Mouse (Mus musculus) neural tube, embryonic 13.5 days (tissue): ENCODE measurements at regions not wholly inside any gene's neighbourhood (a gene's known extent, or its start where the extent isn't known, plus 50 kb on each side); places are given as distances from the start of the nearest gene placed in this dataset.

ENCODE experiments used
- ATAC-seq: fragments of 200-750 bp; cut with Nextera tagmentation; 2 replicates; pipeline ENCODE4 v1.8.0; 2017; ENCODE audit warnings: low read depth, mild to moderate bottlenecking, moderate TSS enrichment, moderate library complexity
- H3K27ac ChIP-seq: fragments of 300-500 bp; sonication (generic); replicated peaks from 2 replicates; pipeline ENCODE4 v1.5.1; 2015; ENCODE audit warnings: moderate library complexity, mild to moderate bottlenecking, inconsistent platforms
- H3K27me3 ChIP-seq: fragments of 300-500 bp; sonication (generic); 2 replicates; pipeline ENCODE4 v1.6.1; 2015; ENCODE audit warnings: mild to moderate bottlenecking, inconsistent platforms
- H3K36me3 ChIP-seq: fragments of 300-500 bp; sonication (generic); 2 replicates; pipeline ENCODE4 v1.6.1; 2015; ENCODE audit warnings: mild to moderate bottlenecking, inconsistent platforms
- H3K4me1 ChIP-seq: fragments of 300-500 bp; sonication (generic); replicated peaks from 2 replicates; pipeline ENCODE4 v1.6.1; 2015; ENCODE audit warnings: inconsistent platforms
- H3K4me2 ChIP-seq: fragments of 300-500 bp; sonication (generic); 2 replicates; pipeline ENCODE4 v1.6.1; 2015; ENCODE audit warnings: inconsistent platforms, mild to moderate bottlenecking, moderate library complexity
- H3K4me3 ChIP-seq: fragments of 300-500 bp; sonication (generic); 2 replicates; pipeline ENCODE4 v1.5.1; 2015; ENCODE audit warnings: mild to moderate bottlenecking, inconsistent platforms
- H3K9ac ChIP-seq: fragments of 300-500 bp; sonication (generic); 2 replicates; pipeline ENCODE4 v1.6.1; 2015; ENCODE audit warnings: moderate library complexity, mild to moderate bottlenecking, inconsistent platforms
- H3K9me3 ChIP-seq: fragments of 300-500 bp; sonication (generic); 2 replicates; pipeline ENCODE4 v1.6.1; 2016; ENCODE audit warnings: inconsistent platforms
- WGBS: fragments of 180-500 bp; shearing (Covaris S2); methylation state at CpG from one replicate; pipeline ENCODE4 v1.1.7; 2015; 5-methylcytosine and 5-hydroxymethylcytosine counted together

DNA sequence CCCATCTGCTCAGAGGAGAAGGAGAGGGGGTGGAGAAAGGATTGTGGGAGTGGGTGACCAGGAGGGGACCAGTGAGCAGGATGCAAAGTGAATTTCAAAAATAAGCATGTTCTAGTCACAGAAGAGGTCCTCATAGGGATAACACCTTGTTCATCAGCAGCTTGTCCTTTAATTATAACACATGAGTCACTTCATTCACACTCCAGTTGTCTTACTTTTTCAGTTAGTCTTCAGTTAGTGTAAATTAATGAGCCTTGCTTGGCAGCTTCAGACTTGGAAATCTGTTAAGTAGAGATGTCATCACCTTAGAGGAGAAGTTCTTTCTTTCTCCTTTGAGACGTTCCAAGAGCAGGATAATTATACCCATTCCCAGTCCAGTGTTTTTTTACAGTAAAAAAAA is 332.3 kb downstream of the Xpnpep1 start:
- H3K36me3 ChIP-seq, result no peaks in the 10 kb centered on the region
- H3K27me3 ChIP-seq, result no peaks in the 10 kb centered on the region
- no peak overlapping the region for H3K4me2 ChIP-seq
- no peak overlapping the region for H3K27ac ChIP-seq
- no peaks in the 10 kb centered on the region for H3K9me3 ChIP-seq
- no peaks in the 10 kb centered on the region for H3K4me1 ChIP-seq
- ATAC-seq, result no peak
- H3K4me3 ChIP-seq, result no peak overlapping the region
- 84% methylated on average over 1 of the region's 1 CpGs for WGBS
- no peak overlapping the region for H3K9ac ChIP-seq

DNA sequence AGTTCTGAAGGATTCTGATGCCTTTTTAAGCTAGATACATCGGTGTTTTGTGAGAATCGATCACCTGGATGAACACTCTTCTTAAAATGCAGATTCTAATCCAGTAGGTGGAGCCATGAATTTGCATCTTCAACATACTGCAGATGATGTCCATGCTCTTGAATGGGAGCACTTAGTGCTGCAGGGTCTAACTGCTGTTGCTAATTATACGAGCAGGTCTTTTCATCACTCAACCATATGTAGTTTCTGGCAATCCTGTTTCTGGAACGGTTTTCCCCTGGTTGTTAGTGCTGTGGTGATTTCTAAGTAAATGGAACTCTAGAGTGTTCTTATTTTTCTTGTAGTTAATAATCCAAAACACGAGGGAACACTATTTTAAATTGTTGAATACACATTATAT is 379.0 kb downstream of the Xpnpep1 start:
- no peaks in the 10 kb centered on the region for H3K36me3 ChIP-seq
- no peak overlapping the region for H3K4me2 ChIP-seq
- no peaks in the 10 kb centered on the region for H3K9me3 ChIP-seq
- no peaks in the 10 kb centered on the region for H3K27me3 ChIP-seq
- H3K9ac ChIP-seq, result no peak overlapping the region
- H3K4me1 ChIP-seq, result no peaks in the 10 kb centered on the region
- no peak overlapping the region for H3K27ac ChIP-seq
- 59% methylated on average over 5 of the region's 5 CpGs for WGBS
- H3K4me3 ChIP-seq, result no peak overlapping the region
- ATAC-seq, result peak; percentile 23; the same call in 1 of the 2 replicates

DNA sequence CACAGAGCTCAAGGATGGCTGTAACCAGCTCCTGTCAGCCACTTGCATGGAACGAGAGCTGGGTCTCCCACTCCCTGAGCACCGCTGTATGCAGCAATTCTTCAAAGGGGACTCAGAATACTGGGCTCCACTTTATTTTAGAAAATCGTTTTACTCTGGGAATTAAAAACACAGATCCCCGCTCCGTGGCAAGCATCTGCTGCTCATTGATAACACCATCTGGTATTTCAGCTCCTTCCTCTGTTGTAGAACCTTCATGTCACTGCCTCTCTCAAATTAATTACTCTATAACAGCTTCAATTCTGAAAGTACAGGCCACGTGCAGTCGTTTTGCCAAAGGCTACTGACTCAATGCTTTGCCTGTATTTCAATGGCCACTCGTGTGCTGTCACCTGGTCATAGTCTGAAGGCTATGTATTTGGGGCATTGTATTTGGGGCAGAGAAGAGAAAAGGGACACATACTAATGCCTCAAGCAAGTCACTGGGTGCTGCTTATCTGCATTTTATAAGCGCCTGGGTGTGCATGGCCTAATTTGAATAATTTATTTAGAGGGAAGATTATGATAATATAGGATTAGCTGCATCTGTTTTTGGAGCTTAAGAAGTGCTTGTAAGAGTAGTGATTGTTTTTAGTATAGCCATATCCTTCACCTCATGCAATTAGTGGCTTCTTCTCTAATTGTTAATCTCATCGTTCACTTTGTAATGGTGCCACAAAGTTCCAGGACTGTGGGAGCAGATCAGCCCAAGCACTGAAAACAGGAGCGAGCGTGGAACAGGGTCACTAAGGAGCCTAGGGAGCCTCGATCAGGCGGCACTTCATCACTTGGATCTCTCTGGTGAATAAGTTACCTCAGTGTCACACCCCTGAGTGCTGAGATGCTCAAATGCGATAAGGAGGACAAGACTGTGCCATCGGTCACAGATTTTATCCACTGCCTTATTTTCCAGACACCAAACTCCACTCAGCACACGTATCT is 383.3 kb downstream of the Ins1 start:
- no peaks in the 10 kb centered on the region for H3K36me3 ChIP-seq
- H3K27me3 ChIP-seq, result no peaks in the 10 kb centered on the region
- H3K9ac ChIP-seq, result no peak overlapping the region
- 38% methylated on average over 17 of the region's 17 CpGs for WGBS
- ATAC-seq, result peak; percentile 77
- H3K4me3 ChIP-seq, result no peak overlapping the region
- H3K27ac ChIP-seq, result peak overlapping the region; percentile 38; the same call in 1 of the 2 replicates
- H3K4me2 ChIP-seq, result no peak overlapping the region
- no peaks in the 10 kb centered on the region for H3K9me3 ChIP-seq
- peaks cover 13% of the 10 kb centered on the region for H3K4me1 ChIP-seq

DNA sequence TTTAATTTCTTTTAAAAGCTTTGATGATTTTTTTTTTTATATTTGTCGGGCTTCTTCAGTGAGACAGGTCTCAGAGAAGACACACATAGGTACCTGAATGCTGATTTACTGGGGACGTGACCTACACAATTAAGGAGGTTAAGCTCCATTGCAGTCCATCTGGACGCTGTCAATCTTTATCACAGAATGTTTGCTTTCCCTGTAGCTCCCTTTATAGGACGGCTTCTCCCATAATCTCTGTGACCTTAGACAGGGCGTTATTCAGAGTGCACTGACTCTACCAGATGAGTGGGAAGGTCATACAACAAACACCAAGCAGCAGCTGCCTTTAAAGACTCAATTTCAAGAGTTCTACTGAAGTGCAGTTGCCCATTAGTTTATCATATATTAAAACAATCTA is 376.1 kb downstream of the Ins1 start:
- H3K4me1 ChIP-seq, result no peaks in the 10 kb centered on the region
- no peaks in the 10 kb centered on the region for H3K9me3 ChIP-seq
- no peak overlapping the region for H3K4me3 ChIP-seq
- H3K36me3 ChIP-seq, result no peaks in the 10 kb centered on the region
- no peak for ATAC-seq
- H3K27ac ChIP-seq, result no peak overlapping the region
- H3K4me2 ChIP-seq, result no peak overlapping the region
- H3K27me3 ChIP-seq, result no peaks in the 10 kb centered on the region
- no peak overlapping the region for H3K9ac ChIP-seq
- WGBS, result 62% methylated on average over 5 of the region's 5 CpGs

DNA sequence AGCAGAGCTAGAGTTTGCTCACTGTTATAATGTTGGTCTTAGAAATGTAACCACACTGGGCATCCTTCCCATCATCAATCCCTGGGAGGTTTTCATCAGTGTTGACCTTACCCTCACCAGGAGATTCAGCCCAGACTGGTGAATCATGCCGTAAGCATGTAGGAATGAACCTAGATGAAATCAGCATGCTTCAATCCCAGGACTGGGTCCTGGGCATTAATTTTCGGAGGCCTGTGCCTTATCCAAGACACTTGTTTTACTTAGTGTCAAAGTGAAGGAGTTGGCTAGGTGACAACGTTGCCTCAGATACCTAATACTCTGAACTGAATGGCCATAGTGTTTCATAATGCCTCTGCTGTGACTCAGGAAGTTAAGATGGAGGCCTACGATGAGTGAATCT is 368.4 kb downstream of the Ins1 start:
- Histone ChIP-seq H3K9me3 (no peaks in the 10 kb centered on the region), H3K36me3 (no peaks in the 10 kb centered on the region), H3K4me2 (no peak overlapping the region), H3K4me1 (no peaks in the 10 kb centered on the region), H3K9ac (no peak overlapping the region), H3K4me3 (no peak overlapping the region), H3K27ac (no peak overlapping the region), H3K27me3 (no peaks in the 10 kb centered on the region)
- 83% methylated on average over 4 of the region's 4 CpGs for WGBS
- ATAC-seq, result no peak

DNA sequence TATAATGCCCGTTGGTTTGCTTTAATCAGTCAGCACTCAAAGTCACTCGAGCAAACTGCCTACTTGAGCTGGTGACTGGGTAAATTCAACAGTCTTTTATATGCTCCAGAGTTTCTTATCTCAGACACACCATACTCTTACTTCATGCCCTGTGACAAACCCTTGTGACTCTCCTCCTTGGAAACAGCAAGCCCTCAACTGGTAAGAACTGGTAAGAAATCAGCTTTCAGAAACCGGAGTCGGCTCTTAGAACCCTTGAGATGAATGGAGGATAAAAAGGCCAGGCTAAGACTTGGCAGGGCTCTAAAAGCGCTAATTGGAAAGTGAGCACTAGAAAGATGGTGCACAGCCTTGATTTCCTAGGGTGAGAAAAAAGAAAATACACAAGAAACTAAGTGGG is 360.2 kb downstream of the Ins1 start:
- Histone ChIP-seq H3K36me3 (no peaks in the 10 kb centered on the region), H3K4me1 (no peaks in the 10 kb centered on the region), H3K9me3 (no peaks in the 10 kb centered on the region), H3K27ac (no peak overlapping the region), H3K27me3 (no peaks in the 10 kb centered on the region), H3K4me3 (no peak overlapping the region), H3K4me2 (no peak overlapping the region), H3K9ac (no peak overlapping the region)
- 67% methylated on average over 5 of the region's 5 CpGs for WGBS
- no peak for ATAC-seq

DNA sequence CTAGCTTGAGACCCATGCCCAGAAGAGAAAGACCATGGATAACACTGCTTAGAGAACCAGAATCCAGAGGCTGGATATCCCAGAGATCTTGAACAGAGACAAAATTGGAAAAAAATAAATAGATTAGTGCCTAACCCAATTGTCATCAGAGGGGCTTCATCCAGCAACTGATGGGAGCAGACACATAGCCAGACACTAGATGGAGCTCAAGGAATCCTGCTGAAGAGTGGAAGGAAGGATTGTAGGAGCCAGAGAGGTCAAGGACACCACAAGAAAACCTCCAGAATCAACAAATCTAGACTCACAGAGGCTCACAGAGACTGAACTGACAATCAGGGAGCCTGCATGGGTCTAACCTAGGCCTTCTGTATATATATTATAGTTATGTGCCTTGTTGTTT is 359.4 kb downstream of the Ins1 start:
- no peaks in the 10 kb centered on the region for H3K9me3 ChIP-seq
- no peaks in the 10 kb centered on the region for H3K36me3 ChIP-seq
- H3K27me3 ChIP-seq, result no peaks in the 10 kb centered on the region
- no peak overlapping the region for H3K4me2 ChIP-seq
- H3K4me1 ChIP-seq, result no peaks in the 10 kb centered on the region
- no peak overlapping the region for H3K9ac ChIP-seq
- no peak overlapping the region for H3K4me3 ChIP-seq
- ATAC-seq, result no peak
- H3K27ac ChIP-seq, result no peak overlapping the region

DNA sequence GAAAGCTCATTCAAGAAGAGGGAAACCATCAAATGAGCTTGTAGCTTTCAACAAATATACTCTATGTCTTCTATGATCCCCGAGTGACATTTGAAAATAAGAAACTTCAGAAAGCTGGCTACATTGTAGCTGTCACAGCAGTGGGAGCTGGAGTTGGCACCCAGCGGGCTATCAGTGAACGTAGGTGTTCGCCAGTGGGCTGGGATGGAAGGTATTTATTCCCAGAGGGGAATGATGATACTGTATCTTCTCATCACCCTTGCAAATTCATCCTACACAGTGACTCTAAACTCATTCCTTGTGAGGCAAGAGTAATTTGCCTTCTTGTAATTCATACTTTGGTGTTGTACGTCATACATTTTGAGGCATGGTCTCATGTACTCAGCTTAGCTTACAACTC is 349.3 kb downstream of the Ins1 start:
- no peak for ATAC-seq
- no peak overlapping the region for H3K4me2 ChIP-seq
- no peak overlapping the region for H3K4me3 ChIP-seq
- no peaks in the 10 kb centered on the region for H3K9me3 ChIP-seq
- WGBS, result 91% methylated on average over 5 of the region's 5 CpGs
- H3K4me1 ChIP-seq, result no peaks in the 10 kb centered on the region
- H3K36me3 ChIP-seq, result no peaks in the 10 kb centered on the region
- no peak overlapping the region for H3K9ac ChIP-seq
- H3K27me3 ChIP-seq, result no peaks in the 10 kb centered on the region
- no peak overlapping the region for H3K27ac ChIP-seq

DNA sequence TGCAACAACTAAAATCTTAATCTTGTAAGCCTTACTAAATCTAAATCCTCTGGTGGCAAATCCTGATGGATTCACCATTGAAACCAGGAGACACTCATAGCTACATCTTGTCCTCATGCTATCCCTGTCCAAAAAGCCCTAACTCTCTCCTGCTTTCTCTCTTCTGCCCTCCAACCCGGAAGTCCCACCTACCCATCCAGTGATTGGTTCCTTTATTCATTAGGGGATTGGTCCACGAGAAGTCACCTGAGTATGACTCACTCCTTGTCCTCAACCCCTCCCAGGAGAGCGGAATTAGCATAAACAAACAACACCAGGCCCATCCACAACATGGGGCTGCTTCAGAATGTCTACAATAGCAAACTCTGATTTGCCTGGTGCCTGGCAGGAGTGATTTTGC is 342.8 kb downstream of the Ins1 start:
- no peak overlapping the region for H3K4me2 ChIP-seq
- H3K27ac ChIP-seq, result no peak overlapping the region
- H3K9ac ChIP-seq, result no peak overlapping the region
- H3K4me1 ChIP-seq, result no peaks in the 10 kb centered on the region
- no peaks in the 10 kb centered on the region for H3K36me3 ChIP-seq
- no peaks in the 10 kb centered on the region for H3K9me3 ChIP-seq
- WGBS, result 68% methylated on average over 3 of the region's 3 CpGs
- no peak for ATAC-seq
- H3K4me3 ChIP-seq, result no peak overlapping the region
- no peaks in the 10 kb centered on the region for H3K27me3 ChIP-seq

DNA sequence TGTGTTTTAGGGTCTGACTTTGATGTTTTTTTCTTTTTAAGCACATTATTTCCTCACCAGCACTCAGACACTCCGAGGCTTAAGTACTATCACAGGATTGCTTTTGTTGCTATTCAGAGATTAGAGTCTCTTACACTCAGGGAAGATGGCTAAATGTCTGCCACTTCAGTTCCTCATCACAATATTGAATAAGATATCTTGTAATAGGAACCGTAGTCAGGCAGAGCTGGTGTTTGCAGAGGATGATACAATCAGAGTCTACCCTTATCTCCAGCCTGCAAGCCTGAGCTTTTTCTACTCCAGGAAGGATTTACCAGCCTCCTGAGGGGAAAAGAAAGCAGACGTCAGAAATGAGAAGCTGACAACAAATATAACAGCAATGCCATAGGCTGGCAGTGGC is 336.3 kb downstream of the Ins1 start:
- Histone ChIP-seq H3K27me3 (no peaks in the 10 kb centered on the region), H3K9ac (no peak overlapping the region), H3K4me1 (no peaks in the 10 kb centered on the region), H3K36me3 (no peaks in the 10 kb centered on the region), H3K27ac (0 out of 2 replicates have a peak overlapping the region, but pooled peaks have one; percentile 5), H3K4me3 (no peak overlapping the region), H3K9me3 (no peaks in the 10 kb centered on the region), H3K4me2 (no peak overlapping the region)
- WGBS, result 53% methylated on average over 3 of the region's 3 CpGs
- ATAC-seq, result no peak

DNA sequence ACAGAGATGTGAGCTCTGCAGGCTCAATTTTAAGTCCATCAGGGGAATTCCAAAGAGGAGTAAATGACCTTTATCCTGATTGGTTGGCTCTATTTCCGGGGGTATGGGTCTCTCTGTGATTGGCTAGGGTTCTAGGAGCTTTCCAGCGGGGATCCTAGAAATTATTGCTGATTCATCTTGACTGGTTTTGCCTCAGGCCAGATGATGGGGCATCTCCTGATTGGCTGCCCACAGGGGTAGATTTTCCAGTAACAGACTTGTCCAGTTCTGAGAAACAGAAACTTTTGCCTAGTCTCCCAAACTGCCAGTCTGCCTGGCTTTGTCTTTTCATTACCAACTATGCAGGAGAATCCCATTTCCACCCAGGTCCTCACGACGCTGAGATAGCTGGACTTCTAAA is 301.3 kb downstream of the Ins1 start:
- Histone ChIP-seq H3K27me3 (no peaks in the 10 kb centered on the region), H3K4me3 (no peak overlapping the region), H3K4me1 (no peaks in the 10 kb centered on the region), H3K4me2 (no peak overlapping the region), H3K27ac (no peak overlapping the region), H3K9ac (no peak overlapping the region), H3K36me3 (no peaks in the 10 kb centered on the region), H3K9me3 (no peaks in the 10 kb centered on the region)
- WGBS, result 81% methylated on average over 4 of the region's 4 CpGs
- ATAC-seq, result no peak

DNA sequence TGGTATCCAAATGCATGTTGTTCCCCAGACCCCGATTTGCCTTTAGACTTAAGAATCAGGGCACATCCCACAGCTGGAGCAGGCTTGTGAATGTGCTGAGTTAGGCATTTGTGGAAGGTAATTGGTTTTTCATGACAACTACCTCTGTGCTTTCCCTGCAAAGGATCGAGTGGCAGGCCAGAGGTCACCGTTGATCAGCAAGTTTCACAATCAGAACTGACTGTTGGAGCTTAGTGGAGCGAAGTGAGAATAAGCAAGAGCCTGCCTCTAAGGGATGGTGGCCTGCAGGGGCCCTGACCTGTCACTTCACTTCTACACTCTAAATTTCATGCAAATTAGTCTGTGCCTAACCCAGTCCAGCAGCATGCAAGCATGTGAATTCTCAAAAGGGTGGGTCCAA is 270.7 kb downstream of the Ins1 start:
- Histone ChIP-seq H3K9me3 (no peaks in the 10 kb centered on the region), H3K4me2 (no peak overlapping the region), H3K36me3 (no peaks in the 10 kb centered on the region), H3K4me3 (no peak overlapping the region), H3K4me1 (no peaks in the 10 kb centered on the region), H3K27ac (no peak overlapping the region), H3K9ac (no peak overlapping the region), H3K27me3 (no peaks in the 10 kb centered on the region)
- ATAC-seq, result no peak
- 31% methylated on average over 4 of the region's 4 CpGs for WGBS

DNA sequence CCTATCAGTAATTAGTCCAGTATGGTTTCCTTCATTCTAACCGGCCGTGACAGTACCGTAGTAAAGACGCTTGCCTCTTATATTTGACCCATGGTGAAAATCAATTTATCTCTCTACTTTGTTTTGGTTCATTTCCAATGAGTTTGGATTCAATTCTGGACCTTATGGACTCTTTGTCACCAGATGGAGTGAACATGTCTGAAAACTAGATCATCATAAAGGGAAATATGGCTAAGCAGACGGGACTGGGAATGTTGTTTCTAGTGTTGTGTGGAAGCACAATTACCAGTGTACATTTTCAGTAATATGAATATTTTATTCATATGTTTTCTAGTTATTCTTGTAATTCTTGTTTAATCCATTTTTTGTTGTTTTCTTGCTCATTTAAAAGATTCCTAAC is 261.4 kb downstream of the Ins1 start:
- no peaks in the 10 kb centered on the region for H3K9me3 ChIP-seq
- no peak overlapping the region for H3K4me3 ChIP-seq
- H3K27ac ChIP-seq, result no peak overlapping the region
- H3K9ac ChIP-seq, result no peak overlapping the region
- no peaks in the 10 kb centered on the region for H3K4me1 ChIP-seq
- no peak overlapping the region for H3K4me2 ChIP-seq
- no peaks in the 10 kb centered on the region for H3K27me3 ChIP-seq
- 94% methylated on average over 5 of the region's 5 CpGs for WGBS
- no peaks in the 10 kb centered on the region for H3K36me3 ChIP-seq
- ATAC-seq, result no peak
